8 mouse cellular contexts compared by ENCODE assay signal in the genomic region with DNA sequence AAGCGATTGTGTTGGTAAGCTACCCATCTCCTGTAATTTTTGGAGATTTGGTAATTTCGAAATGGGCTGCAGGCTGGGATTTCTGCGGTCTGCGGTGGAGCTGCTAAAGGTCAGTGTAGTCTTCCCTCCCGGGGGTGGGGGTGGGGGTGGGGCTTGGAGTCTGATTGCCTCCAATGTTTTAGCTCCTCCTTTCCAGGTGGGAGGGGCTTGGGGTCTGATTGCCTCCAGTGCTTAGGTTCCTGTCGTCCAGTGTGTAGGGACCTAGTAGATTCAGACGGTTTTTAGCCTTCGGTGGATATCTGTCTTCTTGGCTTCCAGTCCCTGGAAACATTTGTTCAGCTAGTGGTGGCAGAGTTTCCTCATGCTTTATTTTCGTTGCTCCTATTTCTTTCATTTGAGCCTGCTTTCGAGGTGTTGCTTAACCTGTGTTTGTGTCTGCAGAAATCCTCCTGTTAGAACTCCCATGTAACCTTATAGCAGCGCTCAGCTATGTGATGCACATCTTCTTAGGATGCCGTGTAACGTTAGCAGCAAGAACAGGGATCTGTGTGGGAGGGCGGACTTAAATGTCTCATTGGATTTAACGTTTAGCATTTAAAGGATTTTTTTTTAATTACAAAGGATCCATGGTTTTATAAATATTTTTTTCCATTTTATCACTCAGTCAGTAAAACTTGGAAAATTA.
DNase-seq lines count a peak whose midpoint lies in the region; ATAC-seq and TF ChIP-seq lines count a peak whose summit lies in the region.

No protein-coding gene starts in this region.

- H3K9me3 ChIP-seq in forebrain, embryonic 11.5 days (ENCODE audit: control insufficient read depth, low read length) = no peaks in the 10 kb centered on the region
- H3K9me3 ChIP-seq in hindbrain, embryonic 16.5 days (ENCODE audit: control insufficient read depth, low read length) = no peaks in the 10 kb centered on the region

- no peak overlapping the region for H3ac ChIP-seq in myocyte (ENCODE audit: control insufficient read depth, insufficient read length)

- no peaks in the 10 kb centered on the region for H3K27me3 ChIP-seq in forebrain, embryonic 11.5 days (ENCODE audit: control insufficient read depth, insufficient read depth, low read length)
- no peaks in the 10 kb centered on the region for H3K27me3 ChIP-seq in hindbrain, embryonic 16.5 days (replicated peaks; ENCODE audit: control insufficient read depth, insufficient read depth, low read length)
- no peaks in the 10 kb centered on the region for H3K27me3 ChIP-seq in myocyte (ENCODE audit: control insufficient read depth, insufficient read depth, insufficient read length)

- H3K79me2 ChIP-seq in myocyte (ENCODE audit: control insufficient read depth, insufficient read depth) = no peaks in the 10 kb centered on the region

- H3K36me3 ChIP-seq in forebrain, embryonic 11.5 days (ENCODE audit: control insufficient read depth, insufficient read depth, low read length) = no peaks in the 10 kb centered on the region
- no peaks in the 10 kb centered on the region for H3K36me3 ChIP-seq in hindbrain, embryonic 16.5 days (ENCODE audit: control insufficient read depth, insufficient read depth, low read length)
- H3K36me3 ChIP-seq in myocyte (ENCODE audit: control insufficient read depth, insufficient read depth) = no peaks in the 10 kb centered on the region

- no peak overlapping the region for H3K4me3 ChIP-seq in forebrain, embryonic 11.5 days (ENCODE audit: low read depth, low read length)
- H3K4me3 ChIP-seq in hindbrain, embryonic 16.5 days (ENCODE audit: low read length) = peak overlapping the region; percentile 4; the same call in 1 of the 2 replicates
- no peak overlapping the region for H3K4me3 ChIP-seq in myocyte

- peak; percentile 68 to 74 for DNase-seq in heart, adult 18-20 months
- DNase-seq in heart, postnatal 4 days = no peak
- DNase-seq in forebrain, embryonic 11.5 days (ENCODE audit: low spot score) = peak; percentile 66
- DNase-seq in liver = peak; percentile 70
- DNase-seq in left cerebral cortex, adult 11 months (ENCODE audit: low spot score) = no peak

- H3K27ac ChIP-seq in forebrain, embryonic 11.5 days (ENCODE audit: low read depth, low read length) = no peak overlapping the region
- no peak overlapping the region for H3K27ac ChIP-seq in hindbrain, embryonic 16.5 days (ENCODE audit: low read depth, low read length)

- no peak for ATAC-seq in forebrain, embryonic 11.5 days (replicated peaks; ENCODE audit: low FRiP score)
- ATAC-seq in hindbrain, embryonic 16.5 days = peak; percentile 48; the same call in 1 of the 2 replicates
- no peak for ATAC-seq in cerebellum, adult (ENCODE audit: insufficient number of reproducible peaks, low FRiP score, low TSS enrichment)

- H3K9ac ChIP-seq in forebrain, embryonic 11.5 days (ENCODE audit: low read length) = no peak overlapping the region
- no peak overlapping the region; the same call in 1 of the 2 replicates for H3K9ac ChIP-seq in hindbrain, embryonic 16.5 days (ENCODE audit: low read depth, low read length)

- no peaks in the 10 kb centered on the region for H3K4me1 ChIP-seq in forebrain, embryonic 11.5 days (replicated peaks; ENCODE audit: control insufficient read depth, insufficient read depth, low read length)
- H3K4me1 ChIP-seq in hindbrain, embryonic 16.5 days (ENCODE audit: control insufficient read depth, insufficient read depth, low read depth, low read length) = no peaks in the 10 kb centered on the region

- WGBS in forebrain, embryonic 11.5 days = 27% methylated on average over 15 of the region's 15 CpGs
- WGBS in hindbrain, embryonic 16.5 days = 28% methylated on average over 15 of the region's 15 CpGs

- peak overlapping the region; percentile 15; the same call in 1 of the 2 replicates for H3K4me2 ChIP-seq in forebrain, embryonic 11.5 days (ENCODE audit: low read depth, low read length, severe bottlenecking)
- H3K4me2 ChIP-seq in hindbrain, embryonic 16.5 days (ENCODE audit: low read length) = peak overlapping the region; percentile 38
- peak overlapping the region; percentile 51 for H3K4me2 ChIP-seq in myocyte (ENCODE audit: low read depth)

- no peak for TF ChIP-seq POLR2A in myocyte (IDR thresholded peaks at IDR 0.05; ENCODE audit: insufficient read length, low read depth)

TF ChIP-seq in myocyte, 11 proteins besides CTCF, POLR2A, EP300 and RAD21:
- no peak for TF ChIP-seq MYOD1 (IDR thresholded peaks at IDR 0.05; ENCODE audit: control insufficient read depth in 1 of 3, insufficient read length in 2 of 3, low read depth in 2 of 3)
- TF ChIP-seq E2F4 (IDR thresholded peaks at IDR 0.05; ENCODE audit: insufficient read depth) = no peak
- TF ChIP-seq SRF (IDR thresholded peaks at IDR 0.05; ENCODE audit: control insufficient read depth, insufficient read length, low read depth) = no peak
- TF ChIP-seq USF1 (IDR thresholded peaks at IDR 0.05; ENCODE audit: low read depth) = no peak
- TF ChIP-seq MAX (IDR thresholded peaks at IDR 0.05; ENCODE audit: low read depth) = no peak
- TF ChIP-seq POLR2AphosphoS2 (IDR thresholded peaks at IDR 0.05; ENCODE audit: insufficient read length, low read depth) = no peak
- no peak for TF ChIP-seq TCF12 (IDR thresholded peaks at IDR 0.05; ENCODE audit: insufficient read depth, poor library complexity, severe bottlenecking)
- TF ChIP-seq MYOG (IDR thresholded peaks at IDR 0.05; ENCODE audit: control insufficient read depth in 1 of 3, insufficient read depth in 1 of 3, insufficient read length in 2 of 3, low read depth in 2 of 3) = no peak
- TF ChIP-seq REST (IDR thresholded peaks at IDR 0.05; ENCODE audit: insufficient read depth, insufficient read length) = no peak
- TF ChIP-seq CEBPB (IDR thresholded peaks at IDR 0.05; ENCODE audit: insufficient read depth, poor library complexity, severe bottlenecking) = no peak
- TF ChIP-seq TCF3 (IDR thresholded peaks at IDR 0.05; ENCODE audit: insufficient read length, low read depth) = no peak

Comparison
In these comparisons a context has a peak if more than half of its experiments do, and no peak if none do; other contexts are left out.
1. DNase-seq: peak in heart, adult 18-20 months (2 of 2), forebrain, embryonic 11.5 days (single experiment) and liver (single experiment); none in heart, postnatal 4 days (single experiment) and left cerebral cortex, adult 11 months (single experiment).
2. Peak in every context shown above with its lines, with median percentiles within 50 percentile points of each other: H3K4me2 ChIP-seq.